Mouse (Mus musculus) embryonic facial prominence, embryonic 14.5 days (tissue): ENCODE data around the gene Pax4. TPM values are rescaled to one million over a fixed set of nuclear protein-coding genes. Genes with fewer than 3 reads are reported as not detected.
A peak's percentile ranks its signal among the peaks of the same experiment; 100 is the strongest.

ENCODE experiments used
- ATAC-seq: fragments of 200-750 bp; cut with Nextera tagmentation; 2 replicates; pipeline ENCODE4 v1.8.0; 2017; ENCODE audit warnings: low read depth, moderate number of reproducible peaks, moderate TSS enrichment
- DNase-seq: peaks from one replicate; pipeline ENCODE4 v3.0.0-alpha.2; 2015; ENCODE audit warnings: low spot score
- H3K27ac ChIP-seq: fragments of 300-500 bp; sonication (generic); replicated peaks from 2 replicates; pipeline ENCODE4 v1.5.1; 2014; ENCODE audit warnings: low read depth, mild to moderate bottlenecking, low read length, moderate library complexity
- H3K27me3 ChIP-seq: fragments of 300-500 bp; sonication (generic); replicated peaks from 2 replicates; pipeline ENCODE4 v1.6.1; 2014; ENCODE audit warnings: low read length; ENCODE audit not compliant: control insufficient read depth, insufficient read depth
- H3K36me3 ChIP-seq: fragments of 300-500 bp; sonication (generic); 2 replicates; pipeline ENCODE4 v1.6.1; 2014; ENCODE audit warnings: low read length, mixed read lengths; ENCODE audit not compliant: control insufficient read depth, insufficient read depth
- H3K4me1 ChIP-seq: fragments of 300-500 bp; sonication (generic); 2 replicates; pipeline ENCODE4 v1.6.1; 2014; ENCODE audit warnings: antibody characterized with exemption, low read length; ENCODE audit not compliant: control insufficient read depth, insufficient read depth
- H3K4me2 ChIP-seq: fragments of 300-500 bp; sonication (generic); 2 replicates; pipeline ENCODE4 v1.6.1; 2014; ENCODE audit warnings: low read depth, mild to moderate bottlenecking, low read length, moderate library complexity, mixed read lengths
- H3K4me3 ChIP-seq: fragments of 300-500 bp; sonication (generic); 2 replicates; pipeline ENCODE4 v1.5.1; 2014; ENCODE audit warnings: low read depth, mild to moderate bottlenecking, low read length
- H3K9ac ChIP-seq: fragments of 300-500 bp; sonication (generic); 2 replicates; pipeline ENCODE4 v1.6.1; 2014; ENCODE audit warnings: low read depth, mild to moderate bottlenecking, low read length, moderate library complexity, mixed read lengths
- H3K9me3 ChIP-seq: fragments of 300-500 bp; sonication (generic); 2 replicates; pipeline ENCODE4 v1.6.1; 2016; ENCODE audit warnings: low read length; ENCODE audit not compliant: control insufficient read depth
- WGBS: fragments of 180-500 bp; shearing (Covaris S2); extraction: QIAGEN DNeasy Blood & Tissue Kit; methylation state at CpG from one replicate; pipeline ENCODE4 v1.1.7; 2014; 5-methylcytosine and 5-hydroxymethylcytosine counted together
- polyA plus RNA-seq: library from polyadenylated mRNA; unstranded; fragments of >200 nt; fragmentation: Nextera tagmentation; extraction: Ambion mirVana; gene quantifications from 2 replicates; pipeline ENCODE4 v1.2.1, GENCODE M21; 2014

Pax4 gene
- polyA plus RNA-seq, 1 experiment from 2014 or later: not detected

GRCm38 (mm10) chr6:28480752-28481492, 31.8 kb upstream of the Pax4 start:
- peak overlapping the region; percentile 83 for H3K9ac ChIP-seq
- H3K4me2 ChIP-seq: peak overlapping the region; percentile 72
- peak overlapping the region; percentile 94 for H3K4me3 ChIP-seq
- H3K4me1 ChIP-seq: peaks cover 22% of the 10 kb centered on the region
- ATAC-seq: no peak
- peaks cover 15% of the 10 kb centered on the region; the same call in 1 of the 2 replicates for H3K36me3 ChIP-seq
- peak overlapping the region; percentile 77 for H3K27ac ChIP-seq
- peak; percentile 31 for DNase-seq
- H3K27me3 ChIP-seq: no peaks in the 10 kb centered on the region
- 5% methylated on average over 21 of the region's 21 CpGs for WGBS
- H3K9me3 ChIP-seq: no peaks in the 10 kb centered on the region

- Histone ChIP-seq H3K9ac (peak overlapping the region; percentile 83), H3K4me2 (peak overlapping the region; percentile 72), H3K4me1 (peaks cover 22% of the 10 kb centered on the region), H3K36me3 (peaks cover 10% of the 10 kb centered on the region; the same call in 1 of the 2 replicates), H3K9me3 (no peaks in the 10 kb centered on the region), H3K4me3 (peak overlapping the region; percentile 94), H3K27me3 (no peaks in the 10 kb centered on the region), H3K27ac (peak overlapping the region; percentile 77)
- WGBS: under 1% methylated on average over 40 of the region's 68 CpGs
- peak; percentile 100 for DNase-seq
- peak; percentile 99 for ATAC-seq
Measured at GRCm38 (mm10) chr6:28479865-28480751, 31.0 kb upstream of the Pax4 start.

- 0 out of 2 replicates have a peak, but pooled peaks cover 5% of the 10 kb centered on the region for H3K4me1 ChIP-seq
- H3K27ac ChIP-seq: no peak within 1 kb of the TSS
- H3K9ac ChIP-seq: no peak within 1 kb of the TSS
- no peaks in the 10 kb centered on the region for H3K36me3 ChIP-seq
- no peak for DNase-seq
- no peak within 1 kb of the TSS for H3K4me2 ChIP-seq
- no peaks in the 10 kb centered on the region for H3K9me3 ChIP-seq
- H3K27me3 ChIP-seq: no peaks in the 10 kb centered on the region
- ATAC-seq: no peak
- H3K4me3 ChIP-seq: no peak within 1 kb of the TSS
- WGBS: 79% methylated on average over 5 of the region's 5 CpGs
Measured at GRCm38 (mm10) chr6:28474839-28475238, 25.7 kb upstream of the Pax4 start, which contains the start of gene Snd1. TSS of gene Snd1 (plus strand) at chr6:28475139.

DNA sequence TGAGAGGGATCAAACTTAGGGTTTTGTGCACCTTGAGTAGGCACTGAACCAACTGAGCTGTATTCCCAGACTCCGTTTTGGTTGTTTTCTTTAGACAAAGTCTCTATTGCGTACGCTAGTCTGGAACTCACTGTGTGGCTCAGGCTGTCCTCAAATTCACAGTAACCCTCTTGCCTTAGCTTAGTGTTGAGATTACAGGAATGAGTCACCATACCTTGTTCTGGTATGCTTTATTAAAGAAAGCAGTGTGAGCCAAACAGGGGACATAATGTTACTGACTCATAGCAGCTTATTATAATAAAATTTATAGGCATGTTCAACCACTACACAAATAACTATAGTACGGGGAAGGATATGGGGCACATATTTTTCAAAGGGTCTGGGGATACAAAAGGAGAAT, 25.1 kb upstream of the Pax4 start:
- H3K4me2 ChIP-seq: no peak overlapping the region
- H3K4me1 ChIP-seq: 0 out of 2 replicates have a peak, but pooled peaks cover 5% of the 10 kb centered on the region
- no peaks in the 10 kb centered on the region for H3K27me3 ChIP-seq
- no peak overlapping the region for H3K4me3 ChIP-seq
- no peaks in the 10 kb centered on the region for H3K9me3 ChIP-seq
- H3K9ac ChIP-seq: no peak overlapping the region
- no peak overlapping the region for H3K27ac ChIP-seq
- H3K36me3 ChIP-seq: no peaks in the 10 kb centered on the region
- DNase-seq (no peak), ATAC-seq (no peak)
- 84% methylated on average over 4 of the region's 4 CpGs for WGBS

DNA sequence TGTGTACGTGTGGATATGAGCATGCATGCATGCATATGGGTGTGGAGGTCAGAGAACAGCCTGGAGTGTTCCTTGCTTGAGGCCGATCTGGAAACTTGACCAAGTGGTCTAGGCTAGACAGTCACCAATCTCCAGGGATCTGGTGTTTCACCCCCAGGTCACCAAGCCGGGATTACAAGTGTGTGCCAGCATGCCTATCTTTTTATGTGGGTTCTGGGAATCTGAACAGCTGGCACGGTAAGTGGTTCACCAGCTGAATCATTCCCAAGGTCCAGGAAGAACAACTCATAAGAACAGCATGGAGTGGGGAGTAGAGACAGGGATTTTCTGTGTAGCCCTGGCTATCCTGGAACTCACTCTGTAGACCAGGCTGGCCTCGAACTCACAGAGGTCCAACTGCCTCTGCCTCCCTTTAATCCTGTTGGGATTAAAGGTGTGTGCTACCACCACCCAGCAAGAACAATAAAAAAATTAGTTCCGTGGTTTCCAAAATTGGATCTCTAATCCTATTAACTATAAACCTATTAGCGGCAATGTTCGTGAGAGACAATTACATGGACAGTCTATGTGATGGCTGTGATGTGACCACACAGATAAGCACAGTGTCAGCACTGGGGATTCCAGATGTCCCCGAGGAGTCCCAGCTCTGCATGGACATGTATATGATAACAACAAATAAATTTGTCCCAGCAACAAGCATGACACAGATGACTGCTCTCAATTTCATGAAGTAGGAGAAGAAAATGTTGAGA, 22.3 kb upstream of the Pax4 start:
- Histone ChIP-seq H3K36me3 (no peaks in the 10 kb centered on the region), H3K27me3 (no peaks in the 10 kb centered on the region), H3K4me3 (no peak overlapping the region), H3K9ac (no peak overlapping the region), H3K9me3 (no peaks in the 10 kb centered on the region), H3K4me2 (no peak overlapping the region), H3K4me1 (no peaks in the 10 kb centered on the region), H3K27ac (no peak overlapping the region)
- WGBS: 80% methylated on average over 9 of the region's 9 CpGs
- ATAC-seq: no peak
- DNase-seq: no peak

DNA sequence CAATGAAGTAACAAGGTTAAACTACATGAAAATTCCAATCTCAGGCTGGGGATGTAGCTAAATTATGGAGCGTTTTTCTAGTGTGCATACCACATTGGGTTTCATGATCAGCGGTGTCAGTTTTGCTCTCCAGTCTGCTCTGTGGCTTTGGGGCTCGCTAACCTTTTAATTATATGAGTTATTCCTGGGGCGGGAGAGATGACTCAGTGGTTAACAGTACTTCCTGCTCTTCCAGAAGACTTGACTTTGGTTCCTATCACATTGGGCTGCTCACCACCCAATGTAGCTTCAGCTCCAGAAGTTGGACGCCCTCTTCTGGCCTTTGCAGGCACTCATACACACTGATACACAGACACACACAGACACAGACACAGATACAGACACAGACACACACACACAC, 21.5 kb upstream of the Pax4 start:
- no peaks in the 10 kb centered on the region for H3K4me1 ChIP-seq
- H3K27me3 ChIP-seq: no peaks in the 10 kb centered on the region
- 73% methylated on average over 5 of the region's 5 CpGs for WGBS
- no peak for DNase-seq
- H3K36me3 ChIP-seq: no peaks in the 10 kb centered on the region
- no peak for ATAC-seq
- H3K27ac ChIP-seq: no peak overlapping the region
- H3K4me3 ChIP-seq: no peak overlapping the region
- no peaks in the 10 kb centered on the region for H3K9me3 ChIP-seq
- no peak overlapping the region for H3K4me2 ChIP-seq
- H3K9ac ChIP-seq: no peak overlapping the region

GRCm38 (mm10) chr6:28470017-28470602, 21.0 kb upstream of the Pax4 start:
- no peak overlapping the region for H3K9ac ChIP-seq
- no peak overlapping the region for H3K4me2 ChIP-seq
- no peak for DNase-seq
- no peaks in the 10 kb centered on the region for H3K27me3 ChIP-seq
- no peak for ATAC-seq
- no peak overlapping the region for H3K27ac ChIP-seq
- no peaks in the 10 kb centered on the region for H3K36me3 ChIP-seq
- H3K9me3 ChIP-seq: no peaks in the 10 kb centered on the region
- no peak overlapping the region for H3K4me3 ChIP-seq
- WGBS: 43% methylated on average over 4 of the region's 4 CpGs
- no peaks in the 10 kb centered on the region for H3K4me1 ChIP-seq

DNA sequence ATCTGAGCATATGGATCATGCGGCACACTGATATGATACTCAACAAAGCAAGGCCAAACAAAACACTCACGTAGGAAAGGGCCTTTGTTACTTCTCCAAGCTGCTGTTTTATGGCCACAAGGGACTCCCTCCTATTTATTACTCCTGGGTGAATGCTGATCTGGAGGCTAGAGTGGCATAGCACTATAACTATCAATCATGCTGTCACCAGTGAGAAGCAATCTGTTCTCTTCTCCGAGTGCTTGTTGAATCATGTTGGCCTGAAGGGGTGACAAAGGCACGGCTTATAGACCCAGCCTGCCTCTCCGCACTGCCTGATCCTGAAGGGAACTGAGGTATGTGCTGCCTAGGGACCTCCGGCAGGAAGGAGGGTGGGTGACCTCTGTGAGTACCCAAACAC, 15.5 kb upstream of the Pax4 start:
- no peak for ATAC-seq
- H3K4me1 ChIP-seq: no peaks in the 10 kb centered on the region
- no peak overlapping the region for H3K27ac ChIP-seq
- no peak overlapping the region for H3K4me2 ChIP-seq
- no peaks in the 10 kb centered on the region for H3K27me3 ChIP-seq
- no peak overlapping the region for H3K9ac ChIP-seq
- no peak for DNase-seq
- WGBS: 44% methylated on average over 6 of the region's 6 CpGs
- no peak overlapping the region for H3K4me3 ChIP-seq
- no peaks in the 10 kb centered on the region for H3K9me3 ChIP-seq
- no peaks in the 10 kb centered on the region for H3K36me3 ChIP-seq
